Mouse (Mus musculus) erythroblast, embryonic 14.5 days (primary cell): ENCODE results near the gene Fam110a.

Experiments used
- GATA1 ChIP-seq: IDR thresholded peaks from 2 replicates; pipeline ENCODE4 v1.6.1; 2012; ENCODE audit warnings: low read length, inconsistent platforms, mixed read lengths
- TAL1 ChIP-seq: IDR thresholded peaks from 3 replicates; pipeline ENCODE4 v1.6.1; 2012; ENCODE audit warnings: low read length, inconsistent platforms, mixed read lengths

DNA sequence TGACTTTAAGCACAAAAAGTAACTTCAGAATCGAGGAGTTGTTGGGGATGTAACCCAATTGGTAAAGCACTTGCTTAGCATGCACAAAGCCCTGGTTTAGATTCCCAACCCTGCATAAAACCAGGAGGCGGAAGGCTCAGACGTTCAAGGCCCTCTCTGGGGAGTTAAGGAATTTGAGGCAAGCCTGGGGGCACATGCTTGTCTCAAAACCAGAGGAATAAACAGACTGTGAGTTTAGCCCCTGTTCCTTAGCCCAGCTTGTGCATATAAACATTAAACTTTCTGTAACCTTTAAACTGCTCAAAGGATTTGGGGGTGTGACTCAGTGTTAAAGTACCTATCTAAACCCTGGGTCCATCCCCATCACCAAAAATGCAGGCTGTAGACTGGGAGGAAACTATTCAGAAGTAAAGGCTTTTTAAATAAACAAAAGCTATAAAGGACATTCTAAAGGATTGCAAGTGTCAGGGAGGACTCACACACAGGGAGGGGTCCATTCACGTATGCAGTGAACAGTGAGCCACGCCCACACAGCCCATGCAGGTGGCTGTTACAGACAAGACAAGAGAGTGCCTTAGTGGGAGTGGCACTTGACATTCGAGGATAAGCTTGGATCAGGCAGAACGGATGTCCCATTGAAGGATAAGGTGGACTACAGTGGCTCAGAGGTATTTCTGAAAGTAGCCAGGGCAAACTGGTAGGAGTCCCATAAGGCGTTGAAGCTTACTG is 17.9 kb upstream of the Fam110a start:
- TF ChIP-seq GATA1 = no peak
- TF ChIP-seq TAL1 = no peak
